Mouse (Mus musculus): Measurements from ENCODE around the gene Gm10142.
"Not testable (repeated sequence)": the region's sequence is repeated elsewhere in the genome, so short reads cannot be mapped to it uniquely, and the experiment has no call there.

Gene Gm10142

DNA sequence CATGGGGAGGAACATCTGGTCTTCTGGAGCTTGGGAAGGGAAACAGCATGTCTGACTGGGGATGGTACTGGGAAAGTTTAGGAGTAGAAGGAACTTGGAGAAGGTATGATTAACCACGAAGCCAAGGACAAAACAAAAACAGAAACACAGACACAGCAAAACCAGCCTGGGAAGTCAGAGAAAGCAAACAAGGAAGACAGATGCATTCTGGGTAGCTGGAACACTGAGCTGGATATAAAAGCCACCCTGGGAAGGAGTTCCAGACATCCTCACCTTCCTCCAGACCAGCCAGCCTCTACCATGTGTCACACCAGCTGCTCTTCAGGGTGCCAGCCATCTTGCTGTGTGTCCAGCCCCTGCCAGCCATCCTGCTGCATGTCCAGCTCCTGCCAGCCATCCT, at the start of gene Gm10142:
Gene Gm10142, plus strand, starts transcription at position 301 of the 400 bp plus-strand sequence.
- no peak for DNase-seq (ENCODE audit: low read depth)

DNA sequence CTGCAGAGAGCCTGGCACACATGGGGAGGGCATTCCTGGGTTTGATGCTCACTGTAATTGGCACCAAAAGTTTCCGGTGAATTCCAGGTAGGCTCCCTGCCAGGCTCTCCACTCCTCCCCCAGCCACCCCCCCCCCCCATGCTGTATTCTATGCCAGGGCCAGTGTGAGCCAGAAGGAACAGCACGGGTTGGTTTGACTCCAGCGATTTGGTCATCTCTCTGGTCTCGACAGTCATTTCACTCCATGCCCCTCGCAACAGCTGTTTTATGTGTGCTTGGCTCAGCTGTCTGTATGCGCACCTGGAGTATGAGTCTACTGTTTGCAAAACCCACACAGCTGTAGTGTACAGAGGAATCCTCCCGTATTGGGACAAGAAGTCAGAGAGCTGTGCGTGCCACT, 49.3 kb upstream of the Gm10142 start:
- DNase-seq (ENCODE audit: low read depth): no peak

- no peak for DNase-seq (ENCODE audit: low read depth)
Measured at GRCm38 (mm10) chr10:77667402-77667801, 48.2 kb upstream of the Gm10142 start.

DNA sequence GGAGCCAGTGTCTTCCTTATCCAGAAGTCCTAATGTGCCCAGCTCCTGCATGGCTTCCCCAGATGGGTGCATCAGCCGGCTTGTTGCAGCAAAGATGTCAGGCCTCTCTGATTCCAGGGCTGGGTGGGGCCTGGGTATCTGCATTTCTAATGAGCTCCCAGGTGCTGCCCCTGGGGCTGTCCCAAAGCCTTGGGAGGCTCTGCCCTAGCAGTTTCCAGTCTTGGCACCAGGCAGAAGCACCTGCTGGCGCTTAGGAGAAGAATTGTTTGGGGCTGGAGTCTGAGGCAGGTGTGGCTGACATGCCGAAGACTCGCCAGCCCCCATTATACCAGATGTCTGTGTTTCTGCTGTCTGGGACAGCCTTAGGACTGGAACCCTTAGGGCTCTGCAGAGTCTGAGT, 44.9 kb upstream of the Gm10142 start:
- DNase-seq (ENCODE audit: low read depth): no peak

GRCm38 (mm10) chr10:77671519-77671918, 44.1 kb upstream of the Gm10142 start:
- DNase-seq (ENCODE audit: low read depth): no peak

GRCm38 (mm10) chr10:77673765-77674164, 41.8 kb upstream of the Gm10142 start:
- no peak for DNase-seq (ENCODE audit: low read depth)

GRCm38 (mm10) chr10:77677562-77677961, 38.0 kb upstream of the Gm10142 start:
- DNase-seq (ENCODE audit: low read depth): no peak

GRCm38 (mm10) chr10:77682994-77683393, 32.6 kb upstream of the Gm10142 start:
- DNase-seq (ENCODE audit: low read depth): no peak

GRCm38 (mm10) chr10:77684181-77684580, 31.4 kb upstream of the Gm10142 start:
- DNase-seq (ENCODE audit: low read depth): no peak

GRCm38 (mm10) chr10:77685895-77686664, 29.5 kb upstream of the Gm10142 start, which contains the start of gene Tspear:
Gene Tspear (plus strand): TSS chr10:77686569.
- DNase-seq (ENCODE audit: low read depth): no peak

- no peak for DNase-seq (ENCODE audit: low read depth)
Measured at GRCm38 (mm10) chr10:77687021-77687420, 28.6 kb upstream of the Gm10142 start.

DNA sequence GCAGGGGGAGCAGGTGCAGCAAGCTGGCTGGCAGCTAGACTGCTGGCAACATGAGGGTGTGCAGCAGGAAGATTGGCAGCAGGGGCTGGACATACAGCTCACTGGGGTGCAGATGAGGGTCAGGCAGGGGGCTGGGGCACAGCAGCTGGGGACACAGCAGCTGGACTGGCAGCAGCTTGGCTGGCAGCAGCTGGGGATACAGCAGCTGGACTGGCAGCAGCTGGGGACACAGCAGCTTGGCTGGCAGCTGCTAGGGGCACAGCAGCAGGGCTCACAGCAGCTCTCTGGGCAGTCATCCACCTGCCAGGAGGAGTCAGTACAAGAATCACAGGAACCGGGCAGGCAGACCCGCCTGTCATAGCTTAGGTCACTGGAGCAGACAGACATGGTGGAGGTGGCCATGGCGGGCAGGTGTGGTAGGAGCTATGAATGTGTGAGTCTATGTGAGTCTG, 25.2 kb upstream of the Gm10142 start, which contains the start of gene Gm19402:
Gene Gm19402, minus strand, starts transcription at position 402 of the 452 bp plus-strand sequence.
- not testable (repeated sequence) for DNase-seq (ENCODE audit: low read depth)

DNA sequence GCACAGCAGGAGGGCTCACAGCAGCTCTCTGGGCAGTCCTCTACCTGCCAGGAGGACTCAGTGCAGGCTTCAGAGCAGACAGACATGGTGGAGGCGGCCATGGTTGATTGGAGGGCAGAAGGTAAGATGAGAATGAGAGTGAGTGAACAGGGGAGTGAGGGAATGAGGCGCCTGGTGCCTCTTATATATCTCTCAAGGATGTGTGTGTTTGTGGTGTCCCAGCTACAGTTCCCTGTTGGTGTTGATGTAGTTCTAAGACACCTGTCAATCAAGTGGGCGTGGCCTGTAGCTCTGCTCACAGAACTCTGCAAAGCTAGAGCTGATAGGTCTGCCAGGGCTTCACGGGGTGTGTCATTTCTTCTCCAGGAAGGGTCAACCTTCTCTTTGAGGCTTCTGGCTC, 18.5 kb upstream of the Gm10142 start, which contains the start of gene Gm9508:
Gene Gm9508, minus strand, starts transcription at position 101 of the 400 bp plus-strand sequence.
- no peak for DNase-seq (ENCODE audit: low read depth)

DNA sequence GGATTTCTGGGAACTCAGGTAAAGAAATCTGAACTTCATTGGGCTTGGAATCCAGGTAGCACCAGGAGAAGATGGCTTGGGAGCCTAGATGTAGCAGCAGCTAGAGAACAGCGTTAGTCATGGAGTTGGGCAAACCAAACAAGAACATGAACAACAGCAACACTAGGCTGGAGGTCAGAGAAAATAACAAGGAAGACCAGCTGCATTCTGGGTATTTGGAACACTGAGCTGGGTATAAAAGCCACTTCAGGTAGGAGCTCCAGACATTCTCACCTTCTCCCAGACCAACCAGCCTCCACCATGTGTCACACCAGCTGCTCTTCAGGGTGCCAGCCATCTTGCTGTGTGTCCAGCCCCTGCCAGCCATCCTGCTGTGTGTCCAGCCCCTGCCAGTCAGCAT, 9.3 kb upstream of the Gm10142 start, which contains the start of gene Gm10272:
Gene Gm10272, plus strand, starts transcription at position 301 of the 400 bp plus-strand sequence.
- DNase-seq (ENCODE audit: low read depth): no peak

- DNase-seq (ENCODE audit: low read depth): no peak
Measured at GRCm38 (mm10) chr10:77709831-77710230, 5.8 kb upstream of the Gm10142 start.

GRCm38 (mm10) chr10:77711157-77711556, 4.5 kb upstream of the Gm10142 start, which contains the start of gene Gm10024:
Gene Gm10024 (plus strand): TSS chr10:77711457.
- not testable (repeated sequence) for DNase-seq (ENCODE audit: low read depth)

- DNase-seq (ENCODE audit: low read depth): no peak
Measured at GRCm38 (mm10) chr10:77713734-77714133, 1.9 kb upstream of the Gm10142 start.

DNA sequence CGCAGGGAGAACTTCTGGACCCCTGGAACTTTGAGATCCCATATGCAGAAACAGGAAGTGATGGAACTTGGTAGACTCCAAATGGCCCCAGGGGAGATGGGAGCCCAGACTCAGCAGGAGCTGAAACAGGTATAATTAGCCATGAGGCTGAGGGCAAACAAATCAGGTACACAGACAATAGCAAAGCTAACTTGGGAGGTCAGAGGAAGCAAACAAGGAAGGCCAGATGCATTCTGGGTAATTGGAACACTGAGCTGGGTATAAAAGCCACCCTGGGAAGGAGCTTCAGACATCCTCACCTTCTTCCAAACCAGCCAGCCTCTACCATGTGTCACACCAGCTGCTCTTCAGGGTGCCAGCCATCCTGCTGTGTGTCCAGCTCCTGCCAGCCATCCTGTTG, 4.7 kb downstream of the Gm10142 start, which contains the start of gene Krtap12-1:
Gene Krtap12-1, plus strand, starts transcription at position 301 of the 400 bp plus-strand sequence.
- not testable (repeated sequence) for DNase-seq (ENCODE audit: low read depth)

DNA sequence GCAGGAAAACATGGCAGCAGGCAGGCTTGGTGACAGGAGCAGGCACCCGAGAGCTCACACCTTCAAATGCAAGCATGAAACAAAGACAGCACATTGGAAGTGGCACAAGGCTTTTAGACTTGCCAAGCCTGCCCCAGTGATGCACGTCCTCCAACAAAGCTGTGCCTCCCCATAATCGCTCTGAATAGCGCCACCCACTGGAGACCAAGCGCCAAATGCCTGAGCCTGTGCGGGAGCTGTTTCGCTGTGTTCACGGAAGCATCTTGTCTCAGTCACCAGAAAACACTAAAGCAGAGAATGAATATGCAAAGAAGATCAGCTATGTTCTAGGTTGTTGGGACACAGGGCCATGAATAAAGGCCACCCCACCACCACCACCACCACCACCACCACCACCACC, 9.2 kb downstream of the Gm10142 start:
- no peak for DNase-seq (ENCODE audit: low read depth)

- no peak for DNase-seq (ENCODE audit: low read depth)
Measured at GRCm38 (mm10) chr10:77726186-77726585, 10.6 kb downstream of the Gm10142 start, which contains the start of gene Gm10100. Gene Gm10100 (plus strand): TSS chr10:77726486.

DNA sequence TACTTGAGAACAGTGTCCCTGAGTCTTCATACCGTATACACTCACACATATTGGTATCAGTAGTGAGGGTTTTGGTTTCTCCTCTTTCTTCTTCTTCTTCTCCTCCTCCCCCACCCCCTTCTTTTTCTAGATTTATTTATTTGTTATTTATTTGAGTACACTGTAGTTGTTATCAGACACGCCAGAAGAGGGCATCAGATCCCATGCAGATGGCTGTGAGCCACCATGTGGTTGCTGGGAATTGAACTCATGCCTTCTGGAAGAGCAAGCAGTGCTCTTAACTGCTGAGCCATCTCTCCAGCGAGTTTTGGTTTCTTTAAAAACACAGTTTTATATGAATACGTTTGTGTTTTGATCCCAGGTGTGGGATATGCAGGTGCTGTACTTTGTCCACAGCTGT, 12.7 kb downstream of the Gm10142 start:
- DNase-seq (ENCODE audit: low read depth): no peak

DNA sequence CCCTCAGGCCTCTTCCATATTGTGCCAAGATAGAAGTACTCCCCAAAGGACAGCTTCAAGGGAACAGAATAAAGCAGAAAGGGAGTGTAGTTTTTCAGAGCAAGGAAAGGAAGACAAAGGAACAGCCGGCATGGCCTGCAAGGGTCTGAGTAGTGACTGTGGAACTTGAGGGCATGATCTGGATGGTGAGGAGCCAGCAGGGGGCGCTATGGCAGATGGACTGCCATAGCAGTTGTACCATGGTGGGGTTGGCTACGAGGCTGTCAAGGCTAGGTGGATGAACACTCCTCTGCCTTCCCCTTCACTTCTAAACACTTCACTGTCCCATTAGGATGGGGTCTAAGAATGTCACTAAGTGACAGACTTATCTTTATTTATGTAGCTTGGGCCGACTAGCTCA, 13.6 kb downstream of the Gm10142 start:
- DNase-seq (ENCODE audit: low read depth): no peak

DNA sequence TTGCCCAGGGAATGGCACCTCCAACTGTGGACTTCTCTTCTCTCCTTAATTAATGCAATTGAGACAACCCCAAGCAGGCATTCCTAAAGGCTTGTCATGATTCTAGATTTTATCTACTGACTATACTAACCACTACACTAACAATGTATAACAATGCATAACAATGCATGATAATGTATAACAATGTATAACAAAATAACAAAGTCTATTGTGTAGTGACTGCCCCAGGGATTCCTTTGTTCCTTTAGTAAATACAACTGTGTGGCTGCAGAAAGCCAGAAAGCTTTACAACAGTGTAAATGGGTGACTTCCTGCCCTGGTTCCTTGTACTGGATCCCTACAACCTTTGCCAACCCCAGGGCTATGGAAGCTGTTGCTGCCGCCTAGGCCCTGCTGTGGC, 20.3 kb downstream of the Gm10142 start:
- DNase-seq (ENCODE audit: low read depth): no peak

Measured in c-Kit-positive CD71-negative TER-119-negative erythroid progenitor cells, embryonic 14.5 days (primary cell).